Mouse (Mus musculus) lung, postnatal 0 days (tissue): Measurements from ENCODE around the gene Zfp644.

Experiments used
- CTCF ChIP-seq: IDR thresholded peaks from 2 replicates; pipeline ENCODE4 v1.5.1; 2016; ENCODE audit warnings: antibody characterized with exemption, mild to moderate bottlenecking
- EP300 ChIP-seq: IDR thresholded peaks from 2 replicates; pipeline ENCODE4 v1.6.1; 2016; ENCODE audit warnings: antibody characterized with exemption, mild to moderate bottlenecking, control low read depth

DNA sequence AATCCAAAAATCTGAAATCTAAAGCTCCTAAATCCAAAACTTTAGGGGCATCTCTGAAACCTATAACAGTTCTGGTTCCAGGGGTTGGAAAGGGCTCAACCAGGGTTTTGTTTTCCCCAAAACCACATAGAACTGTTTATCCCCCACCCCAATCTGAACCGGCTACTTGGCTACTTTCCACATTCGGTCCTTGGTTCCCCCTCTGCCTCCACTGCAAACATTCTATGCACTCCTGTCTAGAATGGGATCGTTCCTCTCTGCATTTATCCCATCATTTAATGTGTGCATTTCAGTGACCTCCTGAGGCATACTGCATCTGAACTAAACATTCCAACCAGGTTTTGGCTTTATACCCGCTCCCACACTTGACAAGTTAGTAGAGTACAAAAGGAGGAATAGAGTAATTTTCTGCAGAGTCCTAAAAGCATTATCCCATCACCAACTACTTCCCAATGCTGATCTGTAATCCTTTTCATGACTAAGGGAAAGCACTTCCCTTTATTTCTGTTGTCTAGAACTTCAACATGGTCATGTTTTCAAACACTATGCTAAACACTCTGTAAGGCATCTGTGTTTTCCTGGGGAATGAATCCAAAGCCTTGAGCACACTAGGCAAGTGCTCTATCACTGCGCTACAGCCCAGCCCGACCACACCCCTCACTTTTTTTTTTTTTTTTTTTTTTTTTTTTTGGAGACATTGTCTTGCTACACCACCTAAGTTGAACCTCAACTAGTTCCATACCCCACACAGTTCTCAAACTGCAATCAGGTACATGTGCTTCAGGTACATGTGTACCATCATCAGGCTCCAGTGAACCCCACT is 16.2 kb downstream of the Zfp644 start:
- no peak for TF ChIP-seq EP300
- no peak for TF ChIP-seq CTCF
